ENCODE assay signal across 7 mouse cellular contexts in genomic region chr3:102995233-102995604, GRCm38 (mm10). TPM values are rescaled to one million over a fixed set of nuclear protein-coding genes. Genes with fewer than 3 reads are reported as not detected.
DNase-seq lines count a peak whose midpoint lies in the region; ATAC-seq and TF ChIP-seq lines count a peak whose summit lies in the region.

No protein-coding gene starts in this region.

- H3K9ac ChIP-seq in limb, embryonic 11.5 days (ENCODE audit: low read length), result no peak overlapping the region; the same call in 1 of the 2 replicates

- peaks cover 4% of the 10 kb centered on the region; the same call in 1 of the 2 replicates for H3K9me3 ChIP-seq in forebrain, embryonic 10.5 days
- no peaks in the 10 kb centered on the region for H3K9me3 ChIP-seq in limb, embryonic 11.5 days (ENCODE audit: control insufficient read depth, low read length)

- ATAC-seq in limb, embryonic 11.5 days (ENCODE audit: insufficient number of reproducible peaks, low FRiP score, low TSS enrichment, low read depth), result no peak

- 35% methylated on average over 7 of the region's 7 CpGs for WGBS in lung, adult 2 months
- WGBS in forebrain, embryonic 10.5 days, result 56% methylated on average over 7 of the region's 7 CpGs
- WGBS in limb, embryonic 11.5 days, result 59% methylated on average over 7 of the region's 7 CpGs
- 30% methylated on average over 7 of the region's 7 CpGs for WGBS in olfactory bulb, adult 2 months

- H3K4me1 ChIP-seq in lung, adult 2 months (ENCODE audit: control insufficient read depth, insufficient read depth, low read length), result peaks cover 7% of the 10 kb centered on the region
- peaks cover 20% of the 10 kb centered on the region for H3K4me1 ChIP-seq in forebrain, embryonic 10.5 days
- 0 out of 2 replicates have a peak, but pooled peaks cover 2% of the 10 kb centered on the region for H3K4me1 ChIP-seq in limb, embryonic 11.5 days (ENCODE audit: control insufficient read depth, insufficient read depth, low read length)
- H3K4me1 ChIP-seq in olfactory bulb, adult 2 months (ENCODE audit: control insufficient read depth, insufficient read depth, low read length), result peaks cover 2% of the 10 kb centered on the region; the same call in 1 of the 2 replicates

- TF ChIP-seq POLR2A in lung, adult 2 months (IDR thresholded peaks at IDR 0.05; ENCODE audit: borderline replicate concordance, extremely low read depth, low read depth, low read length), result no peak
- TF ChIP-seq POLR2A in olfactory bulb, adult 2 months (IDR thresholded peaks at IDR 0.05; ENCODE audit: insufficient read depth, low read depth, low read length), result no peak

- DNase-seq in lung, adult 2 months, result no peak
- DNase-seq in lung, postnatal 10 days, result no peak
- no peak for DNase-seq in forebrain, embryonic 10.5 days (ENCODE audit: extremely low spot score, low spot score)
- DNase-seq in limb, embryonic 11.5 days (ENCODE audit: low spot score), result no peak
- no peak for DNase-seq in gastrocnemius, postnatal 36 days
- DNase-seq in layer of hippocampus, postnatal 25 days (ENCODE audit: extremely low spot score in 1 of 2, low spot score in 1 of 2), result no peak

- H3K27ac ChIP-seq in forebrain, embryonic 10.5 days, result peak overlapping the region; percentile 94
- H3K27ac ChIP-seq in limb, embryonic 11.5 days (replicated peaks; ENCODE audit: low read depth, low read length), result no peak overlapping the region
- H3K27ac ChIP-seq in olfactory bulb, adult 2 months (ENCODE audit: insufficient read depth, low read depth, low read length), result peak overlapping the region; percentile 72

- no peaks in the 10 kb centered on the region for H3K27me3 ChIP-seq in forebrain, embryonic 10.5 days (ENCODE audit: poor library complexity, severe bottlenecking)
- H3K27me3 ChIP-seq in limb, embryonic 11.5 days (ENCODE audit: control insufficient read depth, insufficient read depth, low read length), result no peaks in the 10 kb centered on the region

- peak overlapping the region; percentile 75; the same call in 1 of the 2 replicates for H3K4me2 ChIP-seq in limb, embryonic 11.5 days (ENCODE audit: low read depth, severe bottlenecking)

- intact Hi-C loops in gastrocnemius, postnatal 36 days (cut with DNase I), result loop anchor here (10.0 kb wide), 1 partner anchor 280 kb away; no protein-coding TSS in a partner anchor

- no peak for TF ChIP-seq CTCF in lung, adult 2 months (IDR thresholded peaks at IDR 0.05; ENCODE audit: insufficient read depth, low read length)
- TF ChIP-seq CTCF in olfactory bulb, adult 2 months (IDR thresholded peaks at IDR 0.05; ENCODE audit: insufficient read depth, low read depth, low read length), result no peak

- peaks cover 22% of the 10 kb centered on the region for H3K36me3 ChIP-seq in forebrain, embryonic 10.5 days (replicated peaks)
- H3K36me3 ChIP-seq in limb, embryonic 11.5 days (ENCODE audit: control insufficient read depth, insufficient read depth, low read length), result peaks cover 1% of the 10 kb centered on the region; the same call in 1 of the 2 replicates

- H3K4me3 ChIP-seq in lung, adult 2 months (replicated peaks; ENCODE audit: extremely low read depth, low read depth, low read length), result peak overlapping the region; percentile 98
- peak overlapping the region; percentile 82 for H3K4me3 ChIP-seq in forebrain, embryonic 10.5 days
- peak overlapping the region; percentile 71 for H3K4me3 ChIP-seq in limb, embryonic 11.5 days (ENCODE audit: low read depth, low read length)
- H3K4me3 ChIP-seq in olfactory bulb, adult 2 months (ENCODE audit: insufficient read depth, low read depth, low read length), result peak overlapping the region; percentile 96

RNA-seq across cellular contexts. Expression of gene Sike1, which starts 0.3 kb away (rescaled TPM):
- 22.9 and 30.8 TPM in 2 replicates for polyA plus RNA-seq in lung, adult 2 months (2012; rRNA removed)
- polyA plus RNA-seq in forebrain, embryonic 10.5 days (2016; fragmentation: Nextera tagmentation; extraction: Ambion mirVana), result 68.2 and 78.0 TPM in 2 replicates
- 57.8 and 64.6 TPM in 2 replicates for polyA plus RNA-seq in limb, embryonic 11.5 days (2014; fragmentation: Nextera tagmentation; extraction: Ambion mirVana)
- not detected in 2 replicates for polyA plus RNA-seq in olfactory bulb, adult 2 months (2012; ENCODE audit: insufficient read depth, insufficient read length, low replicate concordance, missing spikeins)
- total RNA-seq in gastrocnemius, postnatal 36 days (2021), result 10 to 100 TPM; 37.0 to 46.1 TPM
- 10 to 100 TPM; 68.5 to 69.8 TPM for total RNA-seq in layer of hippocampus, postnatal 25 days (2021)

RNA-seq across cellular contexts. Expression of gene Csde1, which starts 25.0 kb away (rescaled TPM):
- 22.8 and 45.1 TPM in 2 replicates for polyA plus RNA-seq in lung, adult 2 months (2012; rRNA removed)
- polyA plus RNA-seq in forebrain, embryonic 10.5 days (2016; fragmentation: Nextera tagmentation; extraction: Ambion mirVana), result 433 and 473 TPM in 2 replicates
- 473 and 488 TPM in 2 replicates for polyA plus RNA-seq in limb, embryonic 11.5 days (2014; fragmentation: Nextera tagmentation; extraction: Ambion mirVana)
- polyA plus RNA-seq in olfactory bulb, adult 2 months (2012; ENCODE audit: insufficient read depth, insufficient read length, low replicate concordance, missing spikeins), result 177 and 363 TPM in 2 replicates
- total RNA-seq in gastrocnemius, postnatal 36 days (2021), result 100 to 1,000 TPM; 843 to 962 TPM
- total RNA-seq in layer of hippocampus, postnatal 25 days (2021), result 100 to 1,000 TPM; 247 to 252 TPM

RNA-seq across cellular contexts. Expression of gene Nr1h5, which starts 31.3 kb away (rescaled TPM):
- polyA plus RNA-seq in lung, adult 2 months (2012; rRNA removed), result 0.12 TPM in 1 of 2 replicates, not detected in the other
- polyA plus RNA-seq in forebrain, embryonic 10.5 days (2016; fragmentation: Nextera tagmentation; extraction: Ambion mirVana), result 0.07 and 0.11 TPM in 2 replicates
- polyA plus RNA-seq in limb, embryonic 11.5 days (2014; fragmentation: Nextera tagmentation; extraction: Ambion mirVana), result not detected in 2 replicates
- polyA plus RNA-seq in olfactory bulb, adult 2 months (2012; ENCODE audit: insufficient read depth, insufficient read length, low replicate concordance, missing spikeins), result not detected in 2 replicates
- total RNA-seq in gastrocnemius, postnatal 36 days (2021), result not detected
- not detected for total RNA-seq in layer of hippocampus, postnatal 25 days (2021)

RNA-seq across cellular contexts. Expression of gene Sycp1, which starts 59.3 kb away (rescaled TPM):
- polyA plus RNA-seq in lung, adult 2 months (2012; rRNA removed), result not detected in 2 replicates
- not detected in 2 replicates for polyA plus RNA-seq in forebrain, embryonic 10.5 days (2016; fragmentation: Nextera tagmentation; extraction: Ambion mirVana)
- polyA plus RNA-seq in limb, embryonic 11.5 days (2014; fragmentation: Nextera tagmentation; extraction: Ambion mirVana), result not detected in 2 replicates
- not detected in 2 replicates for polyA plus RNA-seq in olfactory bulb, adult 2 months (2012; ENCODE audit: insufficient read depth, insufficient read length, low replicate concordance, missing spikeins)
- not detected for total RNA-seq in gastrocnemius, postnatal 36 days (2021)
- total RNA-seq in layer of hippocampus, postnatal 25 days (2021), result not detected
